Mouse (Mus musculus) heart, adult 18-20 months (tissue): ENCODE results near the gene Flii. TPM values are rescaled to one million over a fixed set of nuclear protein-coding genes. Genes with fewer than 3 reads are reported as not detected.
A peak's percentile ranks its signal among the peaks of the same experiment; 100 is the strongest.

Experiments used
- DNase-seq, 2 experiments: peaks; one replicate each; pipeline ENCODE4 v3.0.0; 2021 to 2022; ENCODE audit warnings: mixed read lengths in 1 of 2
- long read RNA-seq, 2 experiments: library from polyadenylated mRNA; stranded (forward); transcript quantifications; one replicate each; pipeline ENCODE4 v2.0.0; 2021
- total RNA-seq, 2 experiments: library from RNA; stranded (reverse); gene quantifications; 2 replicates each; pipeline ENCODE4 v1.2.3; 2021

The Flii gene
- 100 to 1,000 TPM; 124 to 129 TPM for total RNA-seq
- long read RNA-seq, experiment 1, full-length matches to known transcripts = 43 of 91 reads
- long read RNA-seq, experiment 1, partial matches to known transcripts = 17 of 91 reads
- long read RNA-seq, experiment 1, other reads (novel, unspliced or antisense) = 31 of 91 reads
- long read RNA-seq, experiment 2, full-length matches to known transcripts = 13 of 32 reads
- long read RNA-seq, experiment 2, partial matches to known transcripts = 6 of 32 reads
- long read RNA-seq, experiment 2, other reads (novel, unspliced or antisense) = 13 of 32 reads

- DNase-seq = peak; percentile 87 to 89
These were observed at the start of gene Flii for GRCm38 (mm10) chr11:60726601-60727391. Flii (minus strand) TSS chr11:60727263.

DNA sequence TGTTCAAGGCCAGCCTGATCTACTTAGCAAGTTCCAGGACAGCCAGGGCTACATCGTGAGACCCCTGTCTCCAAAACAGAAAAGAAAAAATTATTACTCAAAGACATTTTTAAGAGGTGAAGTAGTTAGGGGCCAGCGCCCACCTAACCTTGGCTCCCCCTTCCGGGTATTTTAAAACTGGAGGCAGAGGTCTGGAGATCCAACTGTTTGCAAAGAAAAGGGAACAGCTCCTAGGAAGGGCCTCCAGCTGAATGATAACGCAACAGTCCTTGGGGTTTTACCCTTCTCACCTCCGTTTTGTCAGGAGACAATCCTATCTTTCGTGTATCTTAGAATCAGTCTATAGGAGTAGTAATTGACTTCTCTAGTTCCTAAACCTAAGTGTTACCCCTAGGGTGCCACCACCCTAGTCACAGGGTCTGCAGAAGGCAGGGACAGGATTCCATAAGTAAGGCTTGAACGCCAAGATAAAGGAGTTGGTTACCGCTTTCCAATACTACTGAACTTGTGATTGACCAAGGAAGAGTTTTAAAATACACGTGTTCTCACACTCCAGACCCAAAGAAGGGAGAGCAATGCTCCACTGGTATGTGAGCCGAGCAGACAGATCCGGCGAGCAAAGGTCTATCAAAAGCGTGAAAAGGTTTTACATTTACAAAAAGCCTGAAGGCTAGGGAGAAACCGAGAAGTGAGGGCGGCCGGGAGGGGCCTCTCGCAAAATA lies 49.2 kb upstream of the Flii start:
- DNase-seq = peak in 1 of 2 experiments; percentile 74

DNA sequence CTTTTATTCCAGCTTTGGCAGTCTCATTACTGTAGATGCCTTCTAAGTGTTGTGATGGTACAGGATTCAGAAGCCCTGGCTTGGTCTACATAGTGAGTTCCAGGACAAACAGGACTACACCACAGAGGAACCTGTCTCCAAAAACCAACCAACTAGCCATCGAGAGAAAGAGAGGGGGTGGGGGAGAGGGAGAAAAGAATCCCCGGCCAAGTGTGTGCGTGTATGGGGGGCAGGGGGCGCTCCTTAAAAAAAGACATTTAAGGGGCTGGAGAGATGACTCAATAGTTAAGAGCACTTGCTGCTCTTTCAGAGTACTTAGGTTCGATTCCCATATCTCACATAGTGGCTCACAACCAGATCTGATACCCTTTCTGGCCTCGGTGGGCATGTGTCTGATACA lies 48.5 kb upstream of the Flii start:
- no peak for DNase-seq

DNA sequence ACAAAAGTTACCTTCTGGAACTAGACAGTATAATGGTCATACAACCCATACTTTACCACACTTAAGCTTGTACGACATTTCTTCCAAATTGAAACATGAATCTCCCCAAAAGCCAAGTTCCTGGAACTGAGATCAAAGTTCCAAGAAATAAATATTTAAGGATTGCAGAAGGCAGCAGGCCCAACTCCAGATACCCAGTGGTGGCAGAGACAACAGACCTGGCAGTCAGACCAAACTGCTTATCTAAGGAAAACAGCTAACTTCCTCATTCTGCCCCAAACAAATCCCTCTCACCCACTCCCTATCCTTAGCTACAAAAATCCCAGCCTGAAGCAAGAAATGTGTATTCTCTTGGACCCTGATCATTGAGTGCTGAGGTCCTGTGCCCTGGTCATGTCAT lies 47.8 kb upstream of the Flii start:
- DNase-seq = no peak

DNA sequence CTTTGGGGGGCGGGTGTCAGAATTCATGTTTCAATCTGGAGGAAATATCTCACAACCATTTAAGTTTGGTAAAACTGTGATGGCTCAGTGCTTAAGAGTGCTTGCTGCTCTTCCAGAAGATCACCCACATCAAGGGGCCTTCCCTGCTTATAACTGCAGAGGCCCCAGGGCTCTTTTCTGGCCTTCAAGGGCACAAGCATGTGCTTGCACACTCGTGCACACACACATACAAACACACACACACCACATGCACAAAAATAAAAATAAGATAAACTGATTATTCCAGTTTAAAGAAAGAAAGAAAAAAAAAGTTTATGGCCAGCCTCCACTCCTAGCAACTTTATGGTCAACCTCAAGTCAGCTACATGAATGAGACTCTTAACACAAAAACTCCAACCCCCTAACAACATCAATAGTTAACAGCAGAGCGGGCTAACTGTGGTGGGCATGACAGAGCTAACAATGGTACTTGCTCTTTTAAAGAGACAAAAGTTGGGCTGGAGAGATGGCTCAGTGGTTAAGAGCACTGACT lies 47.2 kb upstream of the Flii start:
- no peak for DNase-seq

GRCm38 (mm10) chr11:60772161-60772560 lies 45.1 kb upstream of the Flii start:
- no peak for DNase-seq

DNA sequence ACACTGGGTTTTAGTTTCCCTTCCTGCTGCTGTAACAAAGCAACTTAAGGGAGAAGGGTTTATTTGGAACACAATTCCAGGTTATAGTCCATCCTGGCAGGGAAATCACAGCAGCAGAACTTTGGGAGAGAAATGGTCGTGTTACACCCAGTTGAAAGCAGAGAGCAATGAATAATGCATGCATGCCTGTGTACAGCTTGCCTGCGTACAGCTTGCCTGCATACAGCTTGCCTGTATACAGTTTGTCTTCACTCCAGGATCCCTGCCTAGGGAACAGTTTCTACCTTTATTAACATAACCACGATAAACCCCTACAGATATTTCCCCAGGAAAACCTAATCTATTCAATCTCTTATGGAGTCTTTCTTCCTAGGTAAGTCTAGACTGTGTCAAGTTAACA lies 43.7 kb upstream of the Flii start:
- no peak for DNase-seq

DNA sequence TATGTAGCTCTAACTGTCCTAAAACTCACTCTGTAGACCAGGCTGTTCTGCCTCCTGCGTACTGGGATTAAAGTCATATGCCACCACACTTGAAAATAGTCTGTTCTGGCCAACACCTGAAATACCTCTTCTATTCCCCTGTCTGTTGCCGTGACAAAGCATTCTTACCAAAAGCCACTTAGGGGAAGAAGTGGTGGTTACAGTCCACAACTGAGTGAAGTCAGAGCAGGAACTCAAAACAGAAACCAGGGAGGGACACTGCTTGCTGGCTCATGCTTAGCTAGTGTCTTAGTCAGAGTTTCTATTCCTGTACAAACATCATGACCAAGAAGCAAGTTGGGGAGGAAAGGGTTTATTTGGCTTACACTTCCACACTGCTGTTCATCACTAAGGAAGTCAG lies 42.3 kb upstream of the Flii start:
- no peak for DNase-seq

DNA sequence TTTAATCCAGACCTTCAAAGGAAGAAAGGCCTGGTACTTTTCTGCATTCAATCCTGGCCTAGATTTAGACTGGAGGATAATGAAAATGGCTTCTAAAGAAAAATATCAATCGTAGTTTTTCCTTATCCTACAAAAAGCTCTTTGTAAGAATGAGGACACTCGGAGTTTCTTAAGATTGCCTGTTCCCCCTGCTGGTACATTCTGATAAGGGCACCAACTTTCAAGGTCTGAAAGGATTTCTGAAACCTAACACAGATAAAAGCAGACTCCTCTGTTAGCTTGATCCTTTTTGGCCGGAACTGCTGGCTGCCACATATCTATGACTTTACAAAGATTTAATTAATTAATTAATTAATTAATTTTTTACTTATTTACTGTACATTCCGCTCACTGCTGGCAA lies 39.9 kb upstream of the Flii start:
- DNase-seq = no peak

DNA sequence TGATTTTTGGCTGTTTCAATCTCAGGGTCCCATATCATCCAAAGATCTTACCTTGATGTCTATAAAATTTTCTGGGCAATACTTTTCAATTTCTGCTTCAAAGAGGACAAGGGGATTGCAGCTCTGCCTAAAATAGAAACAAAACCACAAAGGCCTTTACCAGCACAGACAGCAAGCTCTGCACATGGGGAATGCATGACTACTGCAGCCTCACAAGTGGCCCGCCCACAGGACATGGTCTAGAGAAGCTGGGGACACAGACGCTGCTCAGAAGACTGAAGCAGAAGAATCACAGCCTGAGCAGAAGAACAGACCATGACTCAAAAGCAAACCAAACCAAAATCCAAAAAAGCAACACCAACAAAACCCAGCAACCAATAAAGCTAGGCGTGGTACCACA lies 34.6 kb upstream of the Flii start:
- DNase-seq = no peak

- DNase-seq = no peak
These were observed 28.5 kb upstream of the Flii start for GRCm38 (mm10) chr11:60755570-60755969.

- no peak for DNase-seq
These were observed 13.3 kb upstream of the Flii start for GRCm38 (mm10) chr11:60740321-60740720.

- no peak for DNase-seq
These were observed 10.4 kb upstream of the Flii start for GRCm38 (mm10) chr11:60737450-60737849.

DNA sequence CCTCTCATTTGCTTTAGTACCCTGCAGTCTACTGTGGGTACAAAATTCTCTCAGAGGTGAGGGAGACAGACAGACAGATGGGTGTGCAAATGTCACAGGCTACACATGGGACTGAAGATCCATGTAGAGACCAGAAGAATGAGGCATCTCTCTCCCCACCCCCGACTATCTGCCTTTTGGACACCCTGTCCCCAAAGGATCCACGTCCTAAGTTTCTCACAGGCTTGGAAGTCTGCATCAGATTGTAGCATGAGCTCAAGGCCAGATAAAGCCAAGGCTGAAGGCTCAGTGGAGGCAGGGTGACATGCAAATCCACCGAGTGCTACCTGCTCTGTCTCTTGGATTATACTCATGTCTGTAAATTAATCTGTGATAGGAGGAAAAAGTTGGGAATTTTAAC lies 9.4 kb upstream of the Flii start:
- no peak for DNase-seq

DNA sequence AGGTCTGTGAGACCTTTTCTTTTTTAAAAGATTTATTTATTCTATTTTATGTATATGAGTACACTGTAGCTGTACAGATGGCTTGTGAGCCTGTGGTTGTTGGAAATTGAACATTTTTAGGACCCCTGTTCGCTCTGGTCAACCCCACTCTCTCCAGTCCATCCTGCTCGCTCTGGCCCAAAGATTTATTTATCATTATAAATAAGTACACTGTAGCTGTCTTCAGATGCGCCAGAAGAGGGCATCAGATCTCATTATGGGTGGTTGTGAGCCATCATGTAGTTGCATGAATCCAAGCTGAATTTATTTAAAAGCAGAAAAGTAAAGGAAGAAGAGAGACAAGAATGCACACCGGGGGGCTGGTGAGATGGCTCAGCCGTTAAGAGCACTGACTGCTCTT lies 8.1 kb upstream of the Flii start:
- no peak for DNase-seq

DNA sequence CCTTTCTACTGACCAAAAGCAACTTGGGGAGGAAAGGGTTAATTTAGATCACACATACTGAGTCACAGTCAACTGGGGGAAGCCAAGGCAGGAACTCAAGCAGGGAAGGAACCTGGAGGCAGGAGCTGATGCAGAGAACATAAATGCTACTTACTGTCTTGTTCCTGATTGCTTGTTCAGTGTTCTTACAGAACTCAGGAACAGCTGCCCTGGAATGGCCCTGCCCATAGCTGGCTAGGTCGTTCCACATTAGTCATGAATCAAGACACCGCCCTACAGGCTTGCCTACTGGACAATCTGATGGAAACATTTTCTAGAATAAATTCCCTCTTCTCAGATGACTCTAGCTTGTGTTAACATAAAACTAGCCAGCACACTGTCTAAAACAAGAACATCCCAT lies 7.1 kb upstream of the Flii start:
- no peak for DNase-seq

DNA sequence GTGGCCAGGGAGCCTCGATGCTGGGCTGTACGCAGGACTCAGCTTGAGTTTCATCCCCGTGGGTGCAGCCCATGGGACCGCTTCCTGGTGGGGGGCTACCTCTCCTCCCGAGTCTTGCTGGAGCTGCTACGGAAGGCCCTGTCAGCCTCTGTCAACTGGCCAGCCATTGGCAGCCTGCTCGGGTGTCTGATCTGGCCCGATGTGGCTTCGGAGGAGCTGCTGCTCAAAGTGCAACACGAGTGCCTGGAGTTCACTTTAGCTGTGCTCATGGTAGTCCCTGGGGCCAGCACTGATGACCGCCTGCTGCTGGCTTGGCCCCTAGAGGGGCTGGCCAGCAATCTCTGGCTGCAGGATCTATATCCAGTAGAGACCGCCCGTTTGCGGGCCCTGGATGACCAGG lies 4.2 kb upstream of the Flii start:
- DNase-seq = no peak

DNA sequence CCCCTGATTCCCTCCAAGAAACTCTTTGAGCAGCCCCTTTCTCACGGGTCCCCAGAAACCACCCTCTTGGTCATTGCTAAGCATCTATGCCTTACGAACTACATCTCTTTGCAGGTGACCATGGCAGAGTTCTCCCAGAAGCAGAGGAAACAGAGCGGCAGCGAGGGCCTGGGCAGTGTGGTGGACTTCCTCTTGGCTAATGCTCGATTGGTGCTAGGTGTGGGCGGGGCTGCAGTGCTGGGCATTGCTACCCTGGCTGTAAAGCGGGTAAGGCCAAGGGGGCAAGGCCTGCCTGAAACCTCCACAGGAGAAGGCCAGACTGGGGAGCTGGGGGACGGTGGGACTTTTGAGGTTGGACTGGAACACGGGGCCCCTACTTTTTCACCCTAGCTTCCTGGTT lies 3.1 kb upstream of the Flii start:
- DNase-seq = no peak

GRCm38 (mm10) chr11:60729217-60729641 lies 2.2 kb upstream of the Flii start:
- DNase-seq = peak; percentile 43 to 49

GRCm38 (mm10) chr11:60728260-60728761 lies 1.2 kb upstream of the Flii start, which contains the start of gene Mief2:
Mief2 (plus strand) TSS chr11:60728398.
- DNase-seq = peak; percentile 97

DNA sequence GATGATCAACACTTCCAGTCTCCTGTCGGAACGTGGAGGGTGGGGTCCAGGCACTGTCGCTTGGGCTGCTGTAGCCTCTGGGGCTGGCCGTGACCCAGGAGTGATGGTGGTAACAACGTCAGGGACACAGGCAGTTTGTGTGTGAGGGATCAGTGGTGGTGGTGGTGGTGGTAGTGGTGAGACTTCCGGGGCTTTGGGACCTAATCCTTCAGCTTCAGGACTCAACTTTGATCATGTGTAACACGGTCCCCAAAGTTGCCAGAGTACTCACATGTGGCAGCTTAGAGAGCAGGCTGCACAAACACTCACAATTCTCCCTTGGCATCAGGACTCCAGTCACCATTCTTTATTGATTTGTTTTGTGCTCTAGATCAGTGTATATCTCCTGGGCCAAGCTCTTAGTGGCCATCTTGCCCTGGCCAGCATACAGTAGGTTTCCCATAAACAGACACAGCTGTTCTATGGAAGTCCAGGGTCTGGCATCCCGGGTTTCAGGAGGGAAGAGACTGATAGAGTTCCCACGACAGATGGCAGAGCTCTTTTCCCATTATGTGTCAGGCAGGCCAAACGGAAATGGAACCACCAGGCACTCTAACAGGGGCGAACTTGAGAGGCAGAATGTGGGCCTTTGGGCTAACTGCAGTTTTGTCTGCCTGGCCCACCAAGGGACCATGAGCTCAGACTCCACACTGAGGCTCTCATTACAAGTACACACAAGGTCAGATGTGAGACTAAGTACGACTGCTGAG lies 503 bp upstream of the Flii start:
- no peak for DNase-seq

DNA sequence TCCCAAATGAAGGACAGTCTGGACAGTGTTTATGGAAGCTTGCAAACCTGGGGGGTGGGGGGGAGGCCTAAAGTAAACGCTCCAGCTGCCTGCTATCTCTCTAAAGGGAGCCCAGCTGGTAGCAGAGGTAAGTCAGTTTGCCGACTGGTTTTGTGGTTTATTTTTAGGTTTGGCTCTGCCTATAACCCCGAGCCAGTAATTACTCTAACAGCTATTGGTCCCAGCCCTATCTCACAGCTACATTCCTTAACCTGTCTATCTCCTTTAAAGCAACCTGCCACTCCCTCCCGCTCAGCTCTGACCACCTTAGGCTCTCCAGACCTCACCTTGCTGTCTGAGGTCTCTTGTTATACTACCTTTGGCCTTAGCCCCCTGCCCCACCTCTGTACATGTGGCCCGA lies 7.8 kb downstream of the Flii start:
- DNase-seq = no peak
